Mouse (Mus musculus): ENCODE data around the gene Elane. TPM values are rescaled to one million over a fixed set of nuclear protein-coding genes. Genes with fewer than 3 reads are reported as not detected.
"Not testable (repeated sequence)": the region's sequence is repeated elsewhere in the genome, so short reads cannot be mapped to it uniquely, and the experiment has no call there.

The Elane gene
- polyA plus RNA-seq, 1 experiment = not detected

GRCm38 (mm10) chr10:79892451-79893118 lies 6.5 kb downstream of the Elane start:
- not testable (repeated sequence) for H3K4me3 ChIP-seq (ENCODE audit: insufficient read depth, low read depth, low read length); H3K4me1 ChIP-seq (ENCODE audit: control insufficient read depth, insufficient read depth, low read length); H3K27me3 ChIP-seq (replicated peaks; ENCODE audit: control insufficient read depth, insufficient read depth, low read length); H3K27ac ChIP-seq (ENCODE audit: insufficient read depth, low read depth, low read length); H3K36me3 ChIP-seq (ENCODE audit: control insufficient read depth, insufficient read depth, low read length)
- 41% methylated on average over 22 of the region's 22 CpGs for WGBS
- DNase-seq = peak; percentile 81
- peak; percentile 79 for TF ChIP-seq CTCF (conservative IDR thresholded peaks at IDR 0.05; ENCODE audit: insufficient read depth, insufficient read length, low read depth, low read length)

GRCm38 (mm10) chr10:79896306-79896705 lies 10.3 kb downstream of the Elane start:
- Histone ChIP-seq H3K27me3 (replicated peaks; ENCODE audit: control insufficient read depth, insufficient read depth, low read length) (no peaks in the 10 kb centered on the region), H3K4me1 (ENCODE audit: control insufficient read depth, insufficient read depth, low read length) (no peaks in the 10 kb centered on the region), H3K36me3 (ENCODE audit: control insufficient read depth, insufficient read depth, low read length) (no peaks in the 10 kb centered on the region), H3K4me3 (ENCODE audit: insufficient read depth, low read depth, low read length) (no peak overlapping the region), H3K27ac (ENCODE audit: insufficient read depth, low read depth, low read length) (no peak overlapping the region)
- no peak for DNase-seq
- TF ChIP-seq POLR2A (IDR thresholded peaks at IDR 0.05; ENCODE audit: low read depth, low read length) = no peak
- no peak for TF ChIP-seq CTCF (conservative IDR thresholded peaks at IDR 0.05; ENCODE audit: insufficient read depth, insufficient read length, low read depth, low read length)
- 86% methylated on average over 16 of the region's 16 CpGs for WGBS

GRCm38 (mm10) chr10:79896814-79897213 lies 10.8 kb downstream of the Elane start:
- Histone ChIP-seq H3K4me1 (ENCODE audit: control insufficient read depth, insufficient read depth, low read length) (no peaks in the 10 kb centered on the region), H3K27ac (ENCODE audit: insufficient read depth, low read depth, low read length) (no peak overlapping the region), H3K36me3 (ENCODE audit: control insufficient read depth, insufficient read depth, low read length) (no peaks in the 10 kb centered on the region), H3K27me3 (replicated peaks; ENCODE audit: control insufficient read depth, insufficient read depth, low read length) (no peaks in the 10 kb centered on the region), H3K4me3 (ENCODE audit: insufficient read depth, low read depth, low read length) (no peak overlapping the region)
- WGBS = 78% methylated on average over 13 of the region's 13 CpGs
- TF ChIP-seq CTCF (conservative IDR thresholded peaks at IDR 0.05; ENCODE audit: insufficient read depth, insufficient read length, low read depth, low read length) (no peak), POLR2A (IDR thresholded peaks at IDR 0.05; ENCODE audit: low read depth, low read length) (no peak)
- DNase-seq = no peak

GRCm38 (mm10) chr10:79897316-79898245 lies 11.5 kb downstream of the Elane start:
- H3K4me3 ChIP-seq (ENCODE audit: insufficient read depth, low read depth, low read length) = no peak overlapping the region
- WGBS = 52% methylated on average over 20 of the region's 20 CpGs
- TF ChIP-seq CTCF (conservative IDR thresholded peaks at IDR 0.05; ENCODE audit: insufficient read depth, insufficient read length, low read depth, low read length) (no peak), POLR2A (IDR thresholded peaks at IDR 0.05; ENCODE audit: low read depth, low read length) (no peak)
- DNase-seq = no peak
- H3K27me3 ChIP-seq (replicated peaks; ENCODE audit: control insufficient read depth, insufficient read depth, low read length) = no peaks in the 10 kb centered on the region
- H3K36me3 ChIP-seq (ENCODE audit: control insufficient read depth, insufficient read depth, low read length) = no peaks in the 10 kb centered on the region
- H3K4me1 ChIP-seq (ENCODE audit: control insufficient read depth, insufficient read depth, low read length) = no peaks in the 10 kb centered on the region
- no peak overlapping the region for H3K27ac ChIP-seq (ENCODE audit: insufficient read depth, low read depth, low read length)

- TF ChIP-seq CTCF (conservative IDR thresholded peaks at IDR 0.05; ENCODE audit: insufficient read depth, insufficient read length, low read depth, low read length) (peak; percentile 46), POLR2A (IDR thresholded peaks at IDR 0.05; ENCODE audit: low read depth, low read length) (no peak)
- 71% methylated on average over 2 of the region's 2 CpGs for WGBS
- no peak overlapping the region for H3K4me3 ChIP-seq (ENCODE audit: insufficient read depth, low read depth, low read length)
- no peaks in the 10 kb centered on the region for H3K27me3 ChIP-seq (replicated peaks; ENCODE audit: control insufficient read depth, insufficient read depth, low read length)
- DNase-seq = peak; percentile 29
- H3K36me3 ChIP-seq (ENCODE audit: control insufficient read depth, insufficient read depth, low read length) = no peaks in the 10 kb centered on the region
- H3K4me1 ChIP-seq (ENCODE audit: control insufficient read depth, insufficient read depth, low read length) = no peaks in the 10 kb centered on the region
- H3K27ac ChIP-seq (ENCODE audit: insufficient read depth, low read depth, low read length) = no peak overlapping the region
Measured at GRCm38 (mm10) chr10:79900951-79901410, 14.9 kb downstream of the Elane start.

GRCm38 (mm10) chr10:79906712-79907111 lies 20.7 kb downstream of the Elane start:
- no peaks in the 10 kb centered on the region for H3K27me3 ChIP-seq (replicated peaks; ENCODE audit: control insufficient read depth, insufficient read depth, low read length)
- DNase-seq = no peak
- no peaks in the 10 kb centered on the region for H3K36me3 ChIP-seq (ENCODE audit: control insufficient read depth, insufficient read depth, low read length)
- H3K4me3 ChIP-seq (ENCODE audit: insufficient read depth, low read depth, low read length) = no peak overlapping the region
- 90% methylated on average over 9 of the region's 9 CpGs for WGBS
- peaks cover 3% of the 10 kb centered on the region; the same call in 1 of the 2 replicates for H3K4me1 ChIP-seq (ENCODE audit: control insufficient read depth, insufficient read depth, low read length)
- H3K27ac ChIP-seq (ENCODE audit: insufficient read depth, low read depth, low read length) = no peak overlapping the region
- no peak for TF ChIP-seq POLR2A (IDR thresholded peaks at IDR 0.05; ENCODE audit: low read depth, low read length)
- TF ChIP-seq CTCF (conservative IDR thresholded peaks at IDR 0.05; ENCODE audit: insufficient read depth, insufficient read length, low read depth, low read length) = no peak

- DNase-seq = no peak
- WGBS = 90% methylated on average over 10 of the region's 10 CpGs
- Histone ChIP-seq H3K36me3 (ENCODE audit: control insufficient read depth, insufficient read depth, low read length) (no peaks in the 10 kb centered on the region), H3K27ac (ENCODE audit: insufficient read depth, low read depth, low read length) (no peak overlapping the region), H3K27me3 (replicated peaks; ENCODE audit: control insufficient read depth, insufficient read depth, low read length) (no peaks in the 10 kb centered on the region), H3K4me1 (ENCODE audit: control insufficient read depth, insufficient read depth, low read length) (peaks cover 3% of the 10 kb centered on the region; the same call in 1 of the 2 replicates), H3K4me3 (ENCODE audit: insufficient read depth, low read depth, low read length) (no peak overlapping the region)
- TF ChIP-seq POLR2A (IDR thresholded peaks at IDR 0.05; ENCODE audit: low read depth, low read length) = no peak
- no peak for TF ChIP-seq CTCF (conservative IDR thresholded peaks at IDR 0.05; ENCODE audit: insufficient read depth, insufficient read length, low read depth, low read length)
Measured at GRCm38 (mm10) chr10:79907415-79907814, 21.4 kb downstream of the Elane start.

Data from kidney, adult 2 months (tissue).